Mouse (Mus musculus) naive thymus-derived CD4-positive, alpha-beta T cell, adult 2 months (primary cell): ENCODE results near the gene H2afy.

Experiments
- DNase-seq: peaks from one replicate; pipeline ENCODE4 v3.0.0-alpha.2; 2011; ENCODE audit warnings: low read depth

The H2afy gene

DNA sequence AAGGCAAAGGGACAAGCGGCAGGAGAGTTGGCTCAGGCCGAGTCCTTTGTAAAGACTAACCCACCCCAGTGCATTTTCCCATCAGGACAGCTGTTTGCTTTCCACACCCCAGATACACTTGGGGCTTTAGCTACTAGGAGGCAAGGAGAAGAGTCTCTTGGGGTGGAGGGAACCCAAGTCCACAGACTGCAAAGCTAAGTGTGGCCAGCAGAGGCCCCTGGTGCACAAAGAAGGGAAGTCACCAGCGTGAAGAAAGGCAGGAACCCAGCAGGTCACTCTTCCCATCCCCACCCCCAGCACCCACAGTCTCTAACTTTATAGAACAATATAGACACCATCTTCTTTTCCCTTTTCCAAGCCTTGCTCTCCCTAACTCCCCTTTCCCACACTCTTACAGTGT lies 9.4 kb upstream of the H2afy start:
- DNase-seq: peak; percentile 69

DNA sequence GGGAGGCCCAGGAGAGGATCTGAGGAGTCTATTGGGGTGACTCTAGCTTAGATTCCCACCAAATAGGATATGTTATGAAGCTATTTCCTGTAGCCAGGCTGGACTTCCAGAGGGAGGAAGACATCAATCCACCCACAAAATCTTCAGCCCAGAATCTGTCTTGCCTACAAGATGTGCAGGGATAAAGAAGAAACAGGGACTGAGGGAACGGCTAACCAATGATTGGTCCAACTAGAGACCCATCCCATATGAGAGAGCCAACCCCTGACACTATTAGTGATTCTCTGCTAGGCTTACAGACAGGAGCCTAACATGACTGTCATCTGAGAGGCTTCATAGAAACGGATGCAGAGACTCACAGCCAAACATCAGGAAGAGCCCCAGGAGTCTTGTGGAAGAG lies 7.9 kb upstream of the H2afy start:
- DNase-seq: no peak

DNA sequence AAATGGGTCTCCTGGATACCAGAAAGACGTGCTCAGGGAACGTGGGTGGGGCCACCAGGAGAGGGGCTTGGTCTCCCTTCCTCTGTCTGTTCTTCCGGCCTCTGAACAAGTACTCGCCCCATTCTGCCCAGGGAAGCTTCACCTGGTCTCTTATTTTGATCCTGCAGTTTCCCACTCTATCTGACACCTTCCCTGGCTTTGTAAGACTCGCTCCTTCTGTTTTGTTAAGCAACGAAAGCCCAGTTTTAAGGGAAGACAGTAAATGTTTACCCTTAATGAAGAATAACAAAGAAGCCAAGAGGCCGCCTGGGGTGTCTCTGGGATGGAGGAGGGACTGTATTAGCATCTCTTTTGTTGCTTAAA lies 7.0 kb upstream of the H2afy start:
- no peak for DNase-seq

GRCm38 (mm10) chr13:56142382-56143150 lies 6.4 kb upstream of the H2afy start:
- no peak for DNase-seq

DNA sequence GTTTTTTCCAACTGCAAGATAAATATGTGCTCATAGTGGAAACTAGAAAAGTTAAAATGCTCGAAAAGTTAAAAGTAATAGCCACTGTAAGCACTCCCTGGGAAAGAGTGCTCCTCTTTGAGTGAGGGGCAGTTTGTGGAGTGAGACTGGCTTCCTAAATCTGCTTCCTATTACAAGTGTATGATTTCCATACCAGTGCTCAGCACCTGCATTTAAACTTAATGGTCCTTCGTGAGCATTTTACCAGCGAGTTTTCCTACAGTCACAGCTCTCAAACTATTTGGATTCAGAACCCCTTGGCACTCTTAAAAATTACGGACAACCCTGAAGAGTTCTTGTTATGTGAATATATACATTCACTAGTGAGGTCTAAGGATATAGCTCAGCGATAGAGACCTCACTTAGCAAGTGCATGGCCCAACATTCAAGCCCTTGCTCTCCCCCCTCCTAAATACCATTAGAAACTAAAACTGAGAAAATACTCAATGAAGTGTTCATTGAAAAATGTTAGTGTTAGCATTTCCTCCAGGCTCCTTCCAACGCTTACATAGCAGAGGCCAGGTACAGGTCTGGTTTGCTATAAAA lies 3.1 kb upstream of the H2afy start:
- DNase-seq: no peak

DNA sequence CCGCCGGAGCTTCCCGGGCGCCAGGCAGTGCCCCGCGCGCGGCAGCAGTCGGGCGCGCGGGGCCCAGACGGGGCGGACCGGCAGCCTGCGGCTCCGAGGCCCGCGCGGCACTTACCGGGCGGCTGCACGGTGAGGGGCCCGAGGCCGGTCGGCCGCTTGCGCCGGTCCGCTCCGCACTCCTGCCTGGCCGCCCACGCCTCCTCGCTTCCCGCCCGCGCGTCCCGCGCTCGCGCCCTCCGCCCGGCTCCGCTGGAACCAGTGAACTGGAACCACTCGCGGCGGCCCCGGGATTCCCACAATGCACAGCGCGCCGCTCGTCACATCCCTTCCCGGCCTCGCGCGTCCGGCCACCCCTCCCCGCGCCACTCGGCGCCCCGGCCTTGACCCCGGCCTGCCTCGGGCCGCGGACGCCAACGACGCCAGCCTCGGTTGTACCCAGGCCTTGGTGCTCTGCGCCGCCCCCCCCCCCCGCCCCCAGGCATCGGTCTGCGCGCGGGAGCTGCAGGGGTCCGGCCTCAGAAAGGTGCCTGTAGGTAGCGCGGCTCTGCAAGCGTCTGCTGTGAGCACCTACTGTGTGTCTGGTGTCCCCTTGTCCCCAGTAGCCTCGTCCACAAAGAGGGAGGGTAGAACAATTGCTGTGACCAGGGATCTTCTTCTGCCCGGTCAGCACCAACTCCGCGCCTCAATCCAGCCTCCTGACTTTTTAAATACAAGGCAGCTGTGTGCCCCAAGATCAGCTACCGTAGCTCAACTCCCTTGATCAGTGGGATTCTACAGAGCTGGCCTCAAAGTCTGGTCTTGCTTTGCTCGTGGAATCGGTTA lies 719 bp downstream of the H2afy start:
- peak; percentile 74 for DNase-seq

GRCm38 (mm10) chr13:56134631-56135181 lies 1.5 kb downstream of the H2afy start:
- peak; percentile 51 for DNase-seq

DNA sequence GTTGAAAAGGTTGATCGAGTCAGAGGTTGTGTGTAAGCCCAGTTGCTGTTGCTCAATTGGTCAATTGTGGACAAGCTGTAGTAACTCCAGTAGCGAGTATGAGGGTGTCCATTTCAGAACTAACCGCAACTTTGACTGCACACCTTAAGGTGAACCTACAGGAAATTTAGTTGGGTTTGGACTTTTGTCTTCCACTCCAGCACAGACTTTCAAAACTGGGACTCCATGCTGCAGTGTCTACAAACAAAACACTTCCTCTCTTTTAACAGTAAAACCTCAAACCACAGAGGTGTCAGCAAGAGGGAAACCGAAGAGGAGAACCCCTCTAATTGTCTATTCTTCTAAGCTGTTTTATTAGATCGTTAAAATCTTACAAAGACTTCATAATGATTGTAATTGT lies 2.1 kb downstream of the H2afy start:
- DNase-seq: peak; percentile 59

DNA sequence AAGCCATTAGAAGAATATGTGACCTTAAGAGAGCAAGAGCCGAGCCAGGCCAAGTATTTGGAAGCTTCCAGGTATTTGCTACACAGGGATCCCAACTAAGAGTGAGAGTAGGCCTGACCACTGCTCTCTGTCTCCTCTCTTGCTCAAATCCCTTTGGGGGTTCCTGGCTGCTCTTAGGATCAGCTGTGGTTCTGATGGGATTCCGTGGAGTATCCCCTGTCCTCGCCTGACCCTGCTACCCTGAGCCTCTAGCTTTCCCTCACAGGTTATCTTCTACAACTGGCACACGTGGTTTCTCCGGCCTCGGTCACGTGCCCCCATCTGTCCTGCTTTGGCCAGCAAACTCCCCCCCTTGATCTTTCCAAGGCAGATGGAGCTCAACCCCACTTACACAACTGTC lies 3.2 kb downstream of the H2afy start:
- DNase-seq: no peak

DNA sequence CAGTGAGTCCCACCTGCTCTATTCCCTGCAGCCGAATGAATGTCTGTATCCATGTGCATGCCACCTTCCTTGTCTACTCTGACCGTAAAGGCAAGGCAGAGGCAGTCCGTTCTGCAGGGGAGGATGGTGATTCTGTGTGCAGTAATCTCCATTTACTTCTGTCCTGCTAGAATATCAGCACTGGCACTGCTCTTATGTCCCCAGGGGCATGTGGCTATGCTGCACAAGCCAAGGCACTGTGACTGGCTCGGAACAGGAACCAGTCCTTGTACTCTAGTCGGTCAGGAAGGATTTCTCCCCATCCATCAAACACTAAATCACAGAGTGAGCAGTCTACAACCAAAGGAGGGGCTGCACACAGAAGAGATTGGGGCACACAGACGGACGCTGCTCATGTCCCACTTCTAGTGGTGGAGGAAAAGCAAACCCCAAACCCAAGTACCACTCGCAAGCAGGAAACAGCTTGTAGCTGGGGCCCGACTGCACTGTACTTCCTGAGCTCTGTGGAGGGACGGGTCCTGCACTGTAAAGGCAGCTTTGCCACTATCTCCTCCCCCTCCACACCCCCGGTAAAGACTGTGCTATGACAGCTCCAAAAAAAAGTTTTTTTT lies 3.7 kb downstream of the H2afy start:
- peak; percentile 58 for DNase-seq

- peak; percentile 22 for DNase-seq
Measured at GRCm38 (mm10) chr13:56130544-56130943, 5.6 kb downstream of the H2afy start.

- DNase-seq: no peak
Measured at GRCm38 (mm10) chr13:56129578-56129977, 6.6 kb downstream of the H2afy start.

- DNase-seq: no peak
Measured at GRCm38 (mm10) chr13:56129014-56129413, 7.1 kb downstream of the H2afy start.

- DNase-seq: no peak
Measured at GRCm38 (mm10) chr13:56125632-56126031, 10.5 kb downstream of the H2afy start.

GRCm38 (mm10) chr13:56123075-56123474 lies 13.1 kb downstream of the H2afy start:
- DNase-seq: no peak

GRCm38 (mm10) chr13:56117991-56118765 lies 18.0 kb downstream of the H2afy start:
- DNase-seq: no peak

DNA sequence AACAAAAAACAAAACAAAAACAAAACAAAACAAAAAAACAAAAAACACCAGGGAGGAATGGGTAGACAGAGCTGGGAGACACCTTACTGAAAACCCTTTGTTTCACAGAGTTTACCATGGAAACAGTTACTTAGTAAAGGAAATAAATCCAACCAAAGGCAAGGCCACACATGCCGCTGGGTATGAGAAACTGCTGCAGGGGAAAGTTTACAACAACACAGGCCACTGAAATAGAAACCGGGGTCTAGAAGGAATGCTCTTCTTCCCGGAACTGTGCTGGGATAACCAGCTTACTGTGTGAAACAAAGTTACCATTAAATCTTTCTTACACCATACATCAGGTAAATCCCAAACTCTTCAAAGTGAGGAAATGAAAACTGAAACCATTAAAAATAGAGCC lies 20.3 kb downstream of the H2afy start:
- DNase-seq: no peak

DNA sequence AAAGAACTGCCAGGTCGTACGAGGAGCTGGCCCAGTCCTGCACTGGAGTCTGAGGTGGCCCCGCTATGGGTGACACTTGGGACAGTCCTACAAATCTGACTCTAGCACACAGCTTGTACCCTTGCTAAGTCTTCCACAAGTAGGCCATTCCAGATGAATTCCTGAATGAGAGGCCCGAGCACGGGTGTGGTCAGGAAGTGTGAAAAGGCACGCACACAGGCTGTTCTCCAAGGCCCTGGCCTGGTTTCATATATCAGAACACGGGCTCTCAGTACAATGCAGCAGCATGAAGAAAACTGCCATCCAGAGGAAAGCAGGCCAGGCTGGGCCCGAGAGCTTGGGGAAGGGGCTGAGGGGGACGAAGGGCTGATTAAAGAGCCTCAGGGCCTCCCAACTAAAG lies 20.8 kb downstream of the H2afy start:
- DNase-seq: no peak

DNA sequence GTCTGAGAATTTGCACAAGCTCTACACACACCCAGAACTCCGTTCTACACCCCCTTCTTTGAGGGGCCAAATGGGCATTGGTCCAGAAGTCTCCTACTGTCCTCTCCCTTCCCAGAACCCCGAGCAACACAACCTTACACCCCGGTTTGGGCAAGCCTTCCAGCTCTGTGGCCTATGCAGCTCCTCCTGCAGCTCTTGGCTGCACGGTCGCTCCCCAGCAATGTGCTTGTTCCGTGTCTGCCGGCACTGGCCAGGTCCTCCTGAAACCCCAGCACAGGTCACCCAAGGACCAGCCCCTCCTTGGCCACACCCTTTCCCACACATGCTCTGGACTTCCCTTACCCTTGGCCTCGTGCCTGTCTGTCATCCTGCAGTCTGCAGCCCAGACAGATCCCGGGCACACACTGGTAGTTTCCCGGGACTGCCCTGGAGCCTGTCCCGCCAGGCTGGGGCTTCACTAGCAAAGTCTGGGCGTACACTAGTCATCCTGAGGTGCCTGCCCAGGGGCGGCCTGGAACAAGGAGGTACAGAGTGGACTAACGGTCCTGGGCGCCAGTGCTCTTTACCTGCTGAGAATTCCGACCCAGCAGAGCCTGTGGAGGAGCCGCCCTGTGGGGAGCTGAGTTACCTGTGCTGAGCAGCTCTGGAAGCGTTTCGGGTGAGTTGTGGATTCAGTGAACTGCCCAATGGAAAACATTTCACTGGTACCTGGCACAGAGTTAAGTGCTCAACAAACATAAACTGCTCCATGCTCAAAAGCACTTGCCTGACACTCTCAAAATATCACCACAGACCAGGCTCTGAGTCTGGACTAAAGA lies 22.5 kb downstream of the H2afy start:
- DNase-seq: no peak

DNA sequence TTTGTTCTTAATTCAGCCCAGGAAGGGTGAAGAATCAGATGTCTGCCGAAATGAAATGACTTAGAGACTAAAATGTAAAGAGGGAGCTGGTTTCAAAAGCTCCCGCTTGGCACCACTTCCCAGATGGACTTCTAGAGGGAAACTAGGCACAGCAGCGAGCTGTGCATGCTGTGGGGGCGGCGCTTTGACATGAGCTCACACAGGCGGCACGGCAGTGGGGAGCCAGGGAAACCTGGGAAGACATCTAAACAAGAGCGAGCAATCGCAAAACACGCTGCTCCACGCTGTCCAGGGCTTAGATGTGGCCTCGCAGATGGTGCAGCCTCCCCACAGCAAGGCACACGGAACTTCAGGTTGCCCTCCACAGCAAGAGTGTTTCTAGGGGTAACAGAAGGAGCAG lies 23.2 kb downstream of the H2afy start:
- no peak for DNase-seq

DNA sequence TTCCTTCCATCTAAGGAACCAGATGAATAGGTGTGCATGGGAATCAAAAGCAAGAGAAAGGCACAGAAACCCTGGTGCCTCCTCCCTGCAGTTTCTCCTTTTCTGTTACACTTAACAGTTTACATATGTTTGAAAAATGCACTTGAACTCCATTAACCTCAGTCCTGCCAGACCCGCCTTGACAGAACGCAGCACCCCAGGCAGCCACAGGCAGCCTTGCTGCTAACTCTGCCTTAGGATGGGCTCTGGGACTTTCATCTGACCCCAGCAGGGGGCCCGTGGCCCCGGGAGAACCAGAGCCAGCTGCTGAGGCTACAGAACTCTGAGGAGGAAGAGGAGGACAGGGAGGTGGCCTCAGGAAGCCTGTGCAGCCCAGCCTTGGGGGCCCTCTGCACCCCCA lies 23.7 kb downstream of the H2afy start:
- DNase-seq: no peak
